In genomic region chr2:104591141-104591540, GRCm38 (mm10) we compare ENCODE assay signal across 9 mouse cellular contexts. TPM values are rescaled to one million over a fixed set of nuclear protein-coding genes. Genes with fewer than 3 reads are reported as not detected.
A peak's percentile ranks its signal among the peaks of the same experiment; 100 is the strongest.
DNase-seq lines count a peak whose midpoint lies in the region; ATAC-seq and TF ChIP-seq lines count a peak whose summit lies in the region.
"Had no signal": no experiment of that assay in that cellular context is flagged by ENCODE, and none has a peak within 500 bp of the region (broad histone marks: within the 10 kb centered on the region; RNA-seq: fewer than 3 reads in every experiment).

No protein-coding gene starts in this region.

- H3K9ac ChIP-seq in heart, embryonic 11.5 days (ENCODE audit: low read depth, low read length): peak overlapping the region; percentile 99
- peak overlapping the region; percentile 86 for H3K9ac ChIP-seq in ES-Bruce4 (ENCODE audit: low read depth, poor library complexity, severe bottlenecking)
- H3K9ac ChIP-seq in forebrain, embryonic 12.5 days: peak overlapping the region; percentile 77
- peak overlapping the region; percentile 87 for H3K9ac ChIP-seq in liver, postnatal 0 days (replicated peaks)

- peak overlapping the region; percentile 87 for H3K4me3 ChIP-seq in heart, embryonic 11.5 days (ENCODE audit: low read depth, low read length)
- peak overlapping the region; percentile 94 for H3K4me3 ChIP-seq in ES-Bruce4 (ENCODE audit: low read depth, low read length)
- peak overlapping the region; percentile 66 for H3K4me3 ChIP-seq in forebrain, embryonic 12.5 days (replicated peaks)
- H3K4me3 ChIP-seq in liver, postnatal 0 days (ENCODE audit: low read depth, low read length): peak overlapping the region; percentile 89

- no peaks in the 10 kb centered on the region for H3K9me3 ChIP-seq in heart, embryonic 11.5 days (replicated peaks; ENCODE audit: control insufficient read depth, low read length)
- no peaks in the 10 kb centered on the region for H3K9me3 ChIP-seq in ES-Bruce4 (replicated peaks; ENCODE audit: control insufficient read depth, insufficient read depth, low read length, poor library complexity, severe bottlenecking)
- H3K9me3 ChIP-seq in forebrain, embryonic 12.5 days: no peaks in the 10 kb centered on the region
- no peaks in the 10 kb centered on the region for H3K9me3 ChIP-seq in liver, postnatal 0 days (ENCODE audit: low read length)

- no peak for TF ChIP-seq POLR2A in ES-Bruce4 (IDR thresholded peaks at IDR 0.05; ENCODE audit: insufficient read depth, low read length)

- H3K4me2 ChIP-seq in heart, embryonic 11.5 days: peak overlapping the region; percentile 81
- peak overlapping the region; percentile 75 for H3K4me2 ChIP-seq in forebrain, embryonic 12.5 days
- H3K4me2 ChIP-seq in liver, postnatal 0 days (ENCODE audit: low read depth, low read length): peak overlapping the region; percentile 88

- no peaks in the 10 kb centered on the region for H3K27me3 ChIP-seq in heart, embryonic 11.5 days (ENCODE audit: control insufficient read depth, insufficient read depth, low read length)
- no peaks in the 10 kb centered on the region for H3K27me3 ChIP-seq in ES-Bruce4 (ENCODE audit: control insufficient read depth, insufficient read depth, low read length, poor library complexity, severe bottlenecking)
- no peaks in the 10 kb centered on the region for H3K27me3 ChIP-seq in forebrain, embryonic 12.5 days
- no peaks in the 10 kb centered on the region for H3K27me3 ChIP-seq in liver, postnatal 0 days (ENCODE audit: insufficient read depth, low read length)
- H3K27me3 ChIP-seq: Patski had no signal

- H3K36me3 ChIP-seq in heart, embryonic 11.5 days (ENCODE audit: control insufficient read depth, insufficient read depth, low read length): no peaks in the 10 kb centered on the region
- peaks cover 15% of the 10 kb centered on the region for H3K36me3 ChIP-seq in ES-Bruce4 (ENCODE audit: control insufficient read depth, insufficient read depth, low read length, poor library complexity, severe bottlenecking)
- H3K36me3 ChIP-seq in forebrain, embryonic 12.5 days (replicated peaks): no peaks in the 10 kb centered on the region
- 0 out of 2 replicates have a peak, but pooled peaks cover 2% of the 10 kb centered on the region for H3K36me3 ChIP-seq in liver, postnatal 0 days (replicated peaks; ENCODE audit: insufficient read depth, low read length)

- H3K27ac ChIP-seq in heart, embryonic 11.5 days (ENCODE audit: low read depth, low read length): peak overlapping the region; percentile 93
- H3K27ac ChIP-seq in ES-Bruce4 (ENCODE audit: insufficient read depth, low read length): peak overlapping the region; percentile 57; the same call in 1 of the 2 replicates
- H3K27ac ChIP-seq in forebrain, embryonic 12.5 days: peak overlapping the region; percentile 82; the same call in 1 of the 2 replicates
- H3K27ac ChIP-seq in liver, postnatal 0 days (ENCODE audit: low read depth): peak overlapping the region; percentile 92

- 0% methylated on average over 6 of the region's 6 CpGs for WGBS in heart, embryonic 11.5 days (ENCODE audit: insufficient replicate concordance)
- 1% methylated on average over 6 of the region's 6 CpGs for WGBS in forebrain, embryonic 12.5 days
- whole genome bisulfite sequencing in liver, postnatal 0 days (ENCODE audit: insufficient replicate concordance): under 1% methylated on average over 6 of the region's 6 CpGs

- ATAC-seq in heart, embryonic 11.5 days (replicated peaks; ENCODE audit: insufficient number of reproducible peaks, low FRiP score, low TSS enrichment): no peak
- no peak for ATAC-seq in forebrain, embryonic 12.5 days (ENCODE audit: low FRiP score)
- no peak for ATAC-seq in liver, postnatal 0 days

- TF ChIP-seq CTCF in ES-Bruce4 (IDR thresholded peaks at IDR 0.05; ENCODE audit: low read depth, low read length): no peak
- no peak for TF ChIP-seq CTCF in liver, postnatal 0 days (IDR thresholded peaks at IDR 0.05; ENCODE audit: low read depth)

- DNase-seq in heart, adult 11 months: no peak
- no peak for DNase-seq in liver, postnatal 0 days
- DNase-seq in left cerebral cortex, adult 18-20 months (ENCODE audit: low spot score in 2 of 2): no peak
- DNase-seq in adrenal gland, postnatal 36 days: no peak
- no peak for DNase-seq in left cerebral cortex, adult 8-10 months (ENCODE audit: low spot score in 2 of 2)

- TF ChIP-seq EP300 in ES-Bruce4 (IDR thresholded peaks at IDR 0.05; ENCODE audit: insufficient read depth, low read depth, low read length): no peak
- TF ChIP-seq EP300 in liver, postnatal 0 days (IDR thresholded peaks at IDR 0.05; ENCODE audit: low read depth): no peak

- peaks cover 3% of the 10 kb centered on the region; the same call in 1 of the 2 replicates for H3K4me1 ChIP-seq in heart, embryonic 11.5 days (ENCODE audit: control insufficient read depth, insufficient read depth, low read length)
- peaks cover 7% of the 10 kb centered on the region for H3K4me1 ChIP-seq in ES-Bruce4 (ENCODE audit: control insufficient read depth, insufficient read depth, low read length)
- H3K4me1 ChIP-seq in forebrain, embryonic 12.5 days: peaks cover 21% of the 10 kb centered on the region
- peaks cover 15% of the 10 kb centered on the region for H3K4me1 ChIP-seq in liver, postnatal 0 days (ENCODE audit: insufficient read depth)

RNA-seq across cellular contexts. Expression of gene Cstf3, which starts 0.8 kb away (rescaled TPM):
- 62.4 and 69.0 TPM in 2 replicates for polyA plus RNA-seq in heart, embryonic 11.5 days (2014; fragmentation: Nextera tagmentation; extraction: Ambion mirVana)
- polyA plus RNA-seq in ES-Bruce4 (2011; ENCODE audit: insufficient read depth, insufficient read length, low read depth, missing spikeins): 78.4 and 85.7 TPM in 2 replicates
- 114 and 117 TPM in 2 replicates for polyA plus RNA-seq in forebrain, embryonic 12.5 days (2016; fragmentation: Nextera tagmentation; extraction: Ambion mirVana)
- 23.0 and 24.3 TPM in 2 replicates for polyA plus RNA-seq in liver, postnatal 0 days (2015; fragmentation: Nextera tagmentation; extraction: Ambion mirVana)
- 10 to 100 TPM; 37.2 to 44.2 TPM for total RNA-seq in left cerebral cortex, adult 18-20 months (2021)
- total RNA-seq in adrenal gland, postnatal 36 days (2021): 10 to 100 TPM; 32.6 to 33.0 TPM
- total RNA-seq in left cerebral cortex, adult 8-10 months (2022): 10 to 100 TPM; 36.5 to 44.1 (median 37.5) TPM
